In the genomic region with DNA sequence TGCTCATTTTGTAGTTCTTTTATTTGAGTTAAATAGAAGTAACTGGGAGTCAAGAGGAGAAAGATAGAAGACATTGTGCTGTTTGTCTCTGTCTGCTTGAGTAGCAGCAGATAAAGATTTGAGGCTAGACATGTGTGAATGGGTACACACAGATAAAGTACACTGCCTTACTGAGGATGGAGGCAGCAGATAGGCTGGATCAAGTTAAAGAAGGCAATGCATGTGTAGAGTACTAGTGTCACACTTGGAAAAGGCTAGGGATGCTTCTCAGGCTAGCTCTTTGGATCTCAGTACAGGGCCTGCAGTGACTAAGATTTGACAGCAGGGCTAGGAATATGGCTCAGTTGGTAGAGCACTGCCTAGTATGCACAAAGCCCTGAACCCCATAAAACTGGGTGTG, we compare ENCODE assay signal across 29 mouse cellular contexts. TPM values are rescaled to one million over a fixed set of nuclear protein-coding genes. Genes with fewer than 3 reads are reported as not detected.
A peak's percentile ranks its signal among the peaks of the same experiment; 100 is the strongest.
DNase-seq lines count a peak whose midpoint lies in the region; ATAC-seq lines count a peak whose summit lies in the region.
"Had no signal": no experiment of that assay in that cellular context is flagged by ENCODE, and none has a peak within 500 bp of the region (broad histone marks: within the 10 kb centered on the region; RNA-seq: fewer than 3 reads in every experiment).

No protein-coding gene starts in this region.

- peak overlapping the region; percentile 7 for H3K4me2 ChIP-seq in liver, embryonic 11.5 days
- no peak overlapping the region for H3K4me2 ChIP-seq in liver, embryonic 15.5 days
- no peak overlapping the region for H3K4me2 ChIP-seq in forebrain, embryonic 15.5 days (replicated peaks)
- H3K4me2 ChIP-seq: hindbrain, embryonic 14.5 days; limb, embryonic 13.5 days; lung, embryonic 14.5 days; neural tube, embryonic 13.5 days had no signal

- no peaks in the 10 kb centered on the region for H3K27me3 ChIP-seq in liver, embryonic 11.5 days (replicated peaks; ENCODE audit: control insufficient read depth, insufficient read depth, low read length)
- no peaks in the 10 kb centered on the region for H3K27me3 ChIP-seq in liver, embryonic 15.5 days
- H3K27me3 ChIP-seq in forebrain, embryonic 15.5 days = no peaks in the 10 kb centered on the region
- H3K27me3 ChIP-seq: CH12.LX; limb, embryonic 13.5 days; neural tube, embryonic 13.5 days had no signal

- H3K9ac ChIP-seq in liver, embryonic 11.5 days (ENCODE audit: low read depth, low read length) = no peak overlapping the region
- H3K9ac ChIP-seq in liver, embryonic 15.5 days = no peak overlapping the region
- H3K9ac ChIP-seq in forebrain, embryonic 15.5 days (replicated peaks) = no peak overlapping the region
- H3K9ac ChIP-seq: hindbrain, embryonic 14.5 days; limb, embryonic 13.5 days; lung, embryonic 14.5 days; neural tube, embryonic 13.5 days had no signal

- peaks cover 10% of the 10 kb centered on the region for H3K36me3 ChIP-seq in liver, embryonic 11.5 days (ENCODE audit: control insufficient read depth, insufficient read depth, low read length)
- H3K36me3 ChIP-seq in liver, embryonic 15.5 days (replicated peaks) = peaks cover 21% of the 10 kb centered on the region
- peaks cover 12% of the 10 kb centered on the region for H3K36me3 ChIP-seq in forebrain, embryonic 15.5 days

- intact Hi-C loops in left cerebral cortex, postnatal 25 days (cut with DNase I) = no loop called here

- H3K9me3 ChIP-seq in liver, embryonic 11.5 days (ENCODE audit: control insufficient read depth, low read length) = peaks cover 3% of the 10 kb centered on the region
- no peaks in the 10 kb centered on the region for H3K9me3 ChIP-seq in liver, embryonic 15.5 days (replicated peaks)
- no peaks in the 10 kb centered on the region for H3K9me3 ChIP-seq in forebrain, embryonic 15.5 days

- DNase-seq in liver, embryonic 11.5 days (ENCODE audit: low spot score) = no peak
- no peak for DNase-seq in liver
- no peak for DNase-seq in lung, postnatal 14 days
- DNase-seq in left cerebral cortex, postnatal 25 days (ENCODE audit: low spot score in 2 of 2) = no peak
- DNase-seq: adrenal gland, adult 8-10 months; cerebellum, adult 2 months; cerebellum, postnatal 36 days; heart, adult 18-20 months; kidney, adult 9 months; kidney, postnatal 25 days; lung, embryonic 14.5 days; lung, postnatal 36 days; retina, postnatal 1 day; right cerebral cortex, postnatal 25 days; spleen, adult 18-20 months; thymus, adult 2 months had no signal

- peak; percentile 97 for ATAC-seq in liver, embryonic 11.5 days (replicated peaks; ENCODE audit: low FRiP score)
- ATAC-seq in erythroid progenitor cell, adult 5-6 weeks (replicated peaks; ENCODE audit: low FRiP score, poor library complexity, severe bottlenecking) = peak; percentile 52
- peak; percentile 91 for ATAC-seq in liver, embryonic 15.5 days (ENCODE audit: insufficient read depth)
- ATAC-seq in forebrain, embryonic 15.5 days (replicated peaks) = no peak
- ATAC-seq: activated CD4-positive, CD25-positive, alpha-beta regulatory T cell, adult 4 months; forebrain, embryonic 14.5 days; inflammation-experienced regulatory T-cells, adult 6 months; midbrain, embryonic 16.5 days had no signal

- H3K4me3 ChIP-seq in liver, embryonic 11.5 days (ENCODE audit: low read depth, low read length) = no peak overlapping the region
- H3K4me3 ChIP-seq in liver, embryonic 15.5 days (replicated peaks) = no peak overlapping the region
- H3K4me3 ChIP-seq in forebrain, embryonic 15.5 days = no peak overlapping the region
- H3K4me3 ChIP-seq: layer of hippocampus, adult 2 months; limb, embryonic 13.5 days; myocyte; neural tube, embryonic 13.5 days had no signal

- H3K4me1 ChIP-seq in liver, embryonic 11.5 days (replicated peaks; ENCODE audit: control insufficient read depth, insufficient read depth, low read length) = peaks cover 6% of the 10 kb centered on the region
- H3K4me1 ChIP-seq in liver, embryonic 15.5 days (replicated peaks) = peaks cover 15% of the 10 kb centered on the region
- H3K4me1 ChIP-seq in forebrain, embryonic 15.5 days = no peaks in the 10 kb centered on the region
- H3K4me1 ChIP-seq: limb, embryonic 13.5 days; neural tube, embryonic 13.5 days had no signal

- H3K27ac ChIP-seq in liver, embryonic 11.5 days (ENCODE audit: low read depth, low read length) = peak overlapping the region; percentile 19; the same call in 1 of the 2 replicates
- H3K27ac ChIP-seq in liver, embryonic 15.5 days (replicated peaks) = peak overlapping the region; percentile 24; the same call in 1 of the 2 replicates
- H3K27ac ChIP-seq in forebrain, embryonic 15.5 days (replicated peaks) = no peak overlapping the region
- H3K27ac ChIP-seq: hindbrain, embryonic 14.5 days; layer of hippocampus, adult 2 months; limb, embryonic 13.5 days; neural tube, embryonic 13.5 days had no signal

RNA-seq across cellular contexts. Expression of a gene that starts 14.5 kb away (rescaled TPM):
- polyA plus RNA-seq in liver, embryonic 11.5 days (2014; fragmentation: Nextera tagmentation; extraction: Ambion mirVana) = 30.8 and 32.1 TPM in 2 replicates
- 21.8 and 32.1 TPM in 2 replicates for total RNA-seq in erythroid progenitor cell, adult 5-6 weeks (2015; ENCODE audit: low replicate concordance)
- 22.3 and 30.2 TPM in 2 replicates for total RNA-seq in erythroid progenitor cell, adult 5-6 weeks (2017; ENCODE audit: low replicate concordance)
- polyA plus RNA-seq in liver, embryonic 15.5 days (2015; fragmentation: Nextera tagmentation; extraction: Ambion mirVana) = 12.0 and 12.5 TPM in 2 replicates
- 57.5 and 60.8 TPM in 2 replicates for polyA plus RNA-seq in forebrain, embryonic 15.5 days (2015; fragmentation: Nextera tagmentation; extraction: Ambion mirVana)
- 10 to 100 TPM; 64.5 to 70.6 TPM for total RNA-seq in left cerebral cortex, postnatal 25 days (2021)

RNA-seq across cellular contexts. Expression of a gene that starts 29.7 kb away (rescaled TPM):
- polyA plus RNA-seq in liver, embryonic 11.5 days (2014; fragmentation: Nextera tagmentation; extraction: Ambion mirVana) = 12.0 and 12.3 TPM in 2 replicates
- 23.5 and 33.9 TPM in 2 replicates for total RNA-seq in erythroid progenitor cell, adult 5-6 weeks (2015; ENCODE audit: low replicate concordance)
- total RNA-seq in erythroid progenitor cell, adult 5-6 weeks (2017; ENCODE audit: low replicate concordance) = 12.9 and 16.0 TPM in 2 replicates
- 3.2 and 4.1 TPM in 2 replicates for polyA plus RNA-seq in liver, embryonic 15.5 days (2015; fragmentation: Nextera tagmentation; extraction: Ambion mirVana)
- 19.6 and 20.6 TPM in 2 replicates for polyA plus RNA-seq in forebrain, embryonic 15.5 days (2015; fragmentation: Nextera tagmentation; extraction: Ambion mirVana)
- 100 to 1,000 TPM; 122 to 125 TPM for total RNA-seq in left cerebral cortex, postnatal 25 days (2021)
